Mouse (Mus musculus): ENCODE measurements around the gene Rbfox1.

- TF ChIP-seq CTCF (IDR thresholded peaks at IDR 0.05; ENCODE audit: insufficient read depth, low read length) (no peak), POLR2A (IDR thresholded peaks at IDR 0.05; ENCODE audit: borderline replicate concordance, extremely low read depth, low read depth, low read length) (no peak)
These were observed 112.5 kb downstream of the Rbfox1 start for GRCm38 (mm10) chr16:5997651-5998050.

Measured in lung, adult 2 months (tissue).